Mouse (Mus musculus) forebrain, embryonic 16.5 days (tissue): Measurements from ENCODE around the gene Lypd4. TPM values are rescaled to one million over a fixed set of nuclear protein-coding genes. Genes with fewer than 3 reads are reported as not detected.

Experiments used
- ATAC-seq: fragments of 200-750 bp; cut with Nextera tagmentation; 2 replicates; pipeline ENCODE4 v1.8.0; 2017; ENCODE audit warnings: mild to moderate bottlenecking, moderate library complexity
- H3K27ac ChIP-seq: fragments of 300-500 bp; sonication (generic); 2 replicates; pipeline ENCODE4 v1.5.1; 2014; ENCODE audit warnings: low read length, control low read depth
- H3K27me3 ChIP-seq: fragments of 300-500 bp; sonication (generic); replicated peaks from 2 replicates; pipeline ENCODE4 v1.6.1; 2014; ENCODE audit warnings: low read length; ENCODE audit not compliant: control insufficient read depth, insufficient read depth
- H3K36me3 ChIP-seq: fragments of 300-500 bp; sonication (generic); 2 replicates; pipeline ENCODE4 v1.6.1; 2014; ENCODE audit not compliant: control insufficient read depth, insufficient read depth
- H3K4me1 ChIP-seq: fragments of 300-500 bp; sonication (generic); replicated peaks from 2 replicates; pipeline ENCODE4 v1.6.1; 2014; ENCODE audit warnings: low read length; ENCODE audit not compliant: control insufficient read depth, insufficient read depth
- H3K4me2 ChIP-seq: fragments of 300-500 bp; sonication (generic); 2 replicates; pipeline ENCODE4 v1.6.1; 2014; ENCODE audit warnings: mild to moderate bottlenecking, low read length, control low read depth
- H3K4me3 ChIP-seq: fragments of 300-500 bp; sonication (generic); replicated peaks from 2 replicates; pipeline ENCODE4 v1.5.1; 2014; ENCODE audit warnings: mild to moderate bottlenecking, low read length, control low read depth
- H3K9ac ChIP-seq: fragments of 300-500 bp; sonication (generic); replicated peaks from 2 replicates; pipeline ENCODE4 v1.6.1; 2014; ENCODE audit warnings: low read depth, low read length, control low read depth
- H3K9me3 ChIP-seq: fragments of 300-500 bp; sonication (generic); 2 replicates; pipeline ENCODE4 v1.6.1; 2016; ENCODE audit warnings: low read length; ENCODE audit not compliant: control insufficient read depth
- WGBS: fragments of 180-500 bp; shearing (Covaris S2); extraction: QIAGEN DNeasy Blood & Tissue Kit; methylation state at CpG from one replicate; pipeline ENCODE4 v1.1.7; 2014; 5-methylcytosine and 5-hydroxymethylcytosine counted together
- polyA plus RNA-seq: library from polyadenylated mRNA; unstranded; fragments of >200 nt; fragmentation: Nextera tagmentation; extraction: Ambion mirVana; gene quantifications from 2 replicates; pipeline ENCODE4 v1.2.1, GENCODE M21; 2015

Gene Lypd4
- not detected in 2 replicates for polyA plus RNA-seq

- H3K4me2 ChIP-seq, result no peak within 1 kb of the TSS
- no peak for ATAC-seq
These were observed at the start of gene Lypd4, which contains the start of gene Dmrtc2 for GRCm38 (mm10) chr7:24869532-24870165. Gene Lypd4, minus strand, starts transcription at chr7:24869941. Gene Dmrtc2, plus strand, starts transcription at chr7:24870057.

DNA sequence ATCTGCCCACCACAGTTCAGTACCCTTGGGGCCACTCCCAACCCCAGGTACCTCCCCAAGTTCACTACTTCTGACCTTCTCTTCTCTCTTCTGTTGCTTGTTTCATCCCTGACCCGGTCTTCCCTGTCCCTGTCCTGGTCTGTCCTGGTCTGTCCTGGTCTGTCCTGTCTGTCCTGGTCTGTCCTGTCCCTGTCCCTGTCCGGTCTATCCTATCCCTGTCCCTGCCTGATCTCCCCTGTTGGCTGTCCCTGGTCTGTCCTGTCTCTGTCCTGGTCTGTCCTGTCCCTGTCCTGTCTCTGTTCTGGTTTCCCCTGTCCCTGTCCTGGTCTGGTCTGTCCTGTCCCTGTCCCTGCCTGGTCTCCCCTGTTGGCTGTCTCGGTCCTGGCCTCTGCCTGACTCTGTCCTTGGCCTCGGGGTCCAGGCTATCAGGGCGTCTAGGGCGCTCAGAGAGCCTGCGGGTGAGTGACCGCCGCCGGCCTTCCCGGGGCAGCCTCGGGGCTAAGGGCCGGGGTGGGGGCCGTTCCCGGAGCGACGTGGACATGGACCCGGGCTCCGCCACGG, 49.1 kb upstream of the Lypd4 start:
- peaks cover 34% of the 10 kb centered on the region for H3K36me3 ChIP-seq
- H3K9ac ChIP-seq, result no peak overlapping the region
- H3K27me3 ChIP-seq, result no peaks in the 10 kb centered on the region
- H3K27ac ChIP-seq, result no peak overlapping the region
- ATAC-seq, result no peak
- H3K4me2 ChIP-seq, result no peak overlapping the region
- no peaks in the 10 kb centered on the region for H3K9me3 ChIP-seq
- H3K4me3 ChIP-seq, result no peak overlapping the region
- 94% methylated on average over 20 of the region's 20 CpGs for WGBS
- no peaks in the 10 kb centered on the region for H3K4me1 ChIP-seq

More at GRCm38 (mm10) chr7:24869532-24870165, at the start of gene Lypd4, which contains the start of gene Dmrtc2:
- Histone ChIP-seq H3K9me3 (no peaks in the 10 kb centered on the region), H3K27me3 (no peaks in the 10 kb centered on the region), H3K9ac (no peak within 1 kb of the TSS), H3K4me1 (peaks cover 2% of the 10 kb centered on the region; the same call in 1 of the 2 replicates), H3K36me3 (no peaks in the 10 kb centered on the region), H3K27ac (no peak within 1 kb of the TSS), H3K4me3 (no peak within 1 kb of the TSS)
- WGBS, result 57% methylated on average over 41 of the region's 41 CpGs

DNA sequence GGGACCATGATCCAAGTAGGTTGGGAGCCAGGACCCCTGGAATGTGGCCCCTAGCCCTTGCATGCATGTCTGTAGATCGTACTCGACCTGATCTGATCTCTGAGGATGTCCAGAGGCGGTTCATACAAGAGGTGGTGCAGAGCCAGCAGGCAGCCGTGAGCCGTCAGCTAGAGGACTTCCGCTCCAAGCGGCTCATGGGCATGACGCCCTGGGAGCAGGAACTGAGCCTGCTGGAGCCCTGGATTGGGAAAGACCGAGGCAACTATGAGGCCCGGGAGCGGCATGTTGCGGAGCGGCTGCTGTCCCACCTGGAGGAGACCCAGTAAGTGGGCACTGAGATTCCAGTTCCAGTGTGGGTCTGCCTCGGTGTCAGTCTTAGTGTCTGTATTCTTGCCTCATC, 42.7 kb upstream of the Lypd4 start:
- H3K9ac ChIP-seq, result no peak overlapping the region
- H3K36me3 ChIP-seq, result peaks cover 15% of the 10 kb centered on the region
- no peak overlapping the region for H3K4me3 ChIP-seq
- ATAC-seq, result no peak
- no peak overlapping the region for H3K27ac ChIP-seq
- no peak overlapping the region for H3K4me2 ChIP-seq
- no peaks in the 10 kb centered on the region for H3K4me1 ChIP-seq
- no peaks in the 10 kb centered on the region for H3K9me3 ChIP-seq
- 91% methylated on average over 14 of the region's 14 CpGs for WGBS
- H3K27me3 ChIP-seq, result no peaks in the 10 kb centered on the region

DNA sequence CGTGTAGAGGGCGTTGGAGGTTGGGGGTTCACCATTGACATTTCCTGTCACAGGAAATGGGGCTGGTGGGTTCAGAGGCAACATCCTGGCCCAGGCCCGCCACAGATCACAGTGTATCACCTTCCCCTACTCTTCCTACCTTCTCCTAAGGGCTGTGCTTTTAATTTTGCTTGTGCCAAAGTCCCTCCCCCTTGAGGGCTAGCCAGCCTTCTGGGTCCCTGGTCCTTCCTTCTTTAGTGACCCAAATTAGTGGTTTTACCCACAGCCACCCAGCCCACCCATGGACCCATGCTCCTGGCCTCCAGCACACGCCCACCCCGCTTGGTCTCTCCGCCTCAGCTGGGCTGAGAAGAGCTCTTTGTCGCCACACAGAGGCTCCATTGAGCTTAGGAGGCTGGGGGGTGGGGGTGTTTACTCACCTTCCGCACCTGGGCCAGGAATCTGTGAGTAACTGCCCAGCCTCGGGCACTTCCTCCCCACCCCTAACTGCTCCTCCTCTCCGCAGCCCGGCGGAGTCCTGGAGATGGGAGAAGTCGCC, 37.5 kb upstream of the Lypd4 start:
- H3K9me3 ChIP-seq, result no peaks in the 10 kb centered on the region
- ATAC-seq, result no peak
- no peak overlapping the region for H3K4me2 ChIP-seq
- no peaks in the 10 kb centered on the region for H3K27me3 ChIP-seq
- WGBS, result 35% methylated on average over 13 of the region's 13 CpGs
- H3K4me3 ChIP-seq, result no peak overlapping the region
- peaks cover 32% of the 10 kb centered on the region for H3K4me1 ChIP-seq
- H3K9ac ChIP-seq, result 0 out of 2 replicates have a peak overlapping the region, but pooled peaks have one; percentile 2
- no peak overlapping the region for H3K27ac ChIP-seq
- H3K36me3 ChIP-seq, result peaks cover 2% of the 10 kb centered on the region

- H3K9me3 ChIP-seq, result no peaks in the 10 kb centered on the region
- H3K9ac ChIP-seq, result no peak overlapping the region
- no peak overlapping the region for H3K4me2 ChIP-seq
- ATAC-seq, result no peak
- WGBS, result 49% methylated on average over 6 of the region's 6 CpGs
- no peaks in the 10 kb centered on the region for H3K27me3 ChIP-seq
- peaks cover 32% of the 10 kb centered on the region for H3K4me1 ChIP-seq
- peaks cover 2% of the 10 kb centered on the region; the same call in 1 of the 2 replicates for H3K36me3 ChIP-seq
- H3K27ac ChIP-seq, result no peak overlapping the region
- H3K4me3 ChIP-seq, result no peak overlapping the region
These were observed 36.8 kb upstream of the Lypd4 start for GRCm38 (mm10) chr7:24906551-24906950.

DNA sequence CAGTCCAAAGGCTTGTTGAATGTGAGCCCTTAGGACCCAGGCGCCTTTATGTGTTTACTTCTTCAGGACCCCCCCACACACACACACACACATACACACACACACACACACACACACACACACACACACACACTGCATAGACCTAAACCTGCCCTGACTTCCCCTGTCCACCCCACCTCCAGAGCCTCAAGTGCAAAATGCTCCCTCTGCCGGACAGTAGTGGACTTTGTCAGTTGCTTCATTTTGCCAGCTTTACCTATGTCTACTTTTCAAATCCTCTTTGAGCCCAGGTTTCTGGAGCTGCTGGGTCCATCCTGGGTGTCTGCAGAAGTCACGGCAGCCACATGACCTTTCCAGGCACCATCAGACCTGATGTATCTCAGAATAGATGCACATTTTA, 35.2 kb upstream of the Lypd4 start:
- H3K9me3 ChIP-seq, result no peaks in the 10 kb centered on the region
- H3K27me3 ChIP-seq, result no peaks in the 10 kb centered on the region
- 12% methylated on average over 3 of the region's 3 CpGs for WGBS
- H3K4me1 ChIP-seq, result peaks cover 32% of the 10 kb centered on the region
- H3K36me3 ChIP-seq, result peaks cover 2% of the 10 kb centered on the region; the same call in 1 of the 2 replicates
- H3K9ac ChIP-seq, result peak overlapping the region; percentile 57
- H3K4me3 ChIP-seq, result peak overlapping the region; percentile 68
- no peak for ATAC-seq
- H3K4me2 ChIP-seq, result peak overlapping the region; percentile 63
- no peak overlapping the region for H3K27ac ChIP-seq

GRCm38 (mm10) chr7:24904070-24904483, 34.3 kb upstream of the Lypd4 start:
- peak overlapping the region; percentile 57 for H3K9ac ChIP-seq
- under 1% methylated on average over 30 of the region's 30 CpGs for WGBS
- no peaks in the 10 kb centered on the region for H3K27me3 ChIP-seq
- peak; percentile 99 for ATAC-seq
- H3K9me3 ChIP-seq, result no peaks in the 10 kb centered on the region
- peak overlapping the region; percentile 53 for H3K27ac ChIP-seq
- H3K36me3 ChIP-seq, result peaks cover 2% of the 10 kb centered on the region; the same call in 1 of the 2 replicates
- H3K4me3 ChIP-seq, result peak overlapping the region; percentile 68
- H3K4me1 ChIP-seq, result peaks cover 32% of the 10 kb centered on the region
- H3K4me2 ChIP-seq, result peak overlapping the region; percentile 63

DNA sequence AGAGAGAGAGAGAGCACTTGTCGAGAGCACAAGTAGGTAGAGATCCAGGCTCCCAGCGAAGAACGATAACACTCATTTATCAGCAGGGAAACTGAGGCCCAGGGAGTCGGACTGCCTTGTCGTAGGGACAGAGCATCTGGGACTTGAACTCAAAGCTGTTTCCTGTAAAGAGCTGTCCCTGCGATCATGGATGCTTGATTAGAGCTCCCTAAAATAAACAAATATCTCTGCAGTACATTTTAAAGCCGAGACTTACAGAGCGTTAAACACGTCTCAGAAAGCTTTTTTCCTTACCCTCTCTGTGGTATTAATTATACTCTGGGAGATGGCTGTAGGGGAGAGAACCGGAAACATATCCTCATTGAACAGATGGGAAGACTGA, 33.7 kb upstream of the Lypd4 start:
- no peaks in the 10 kb centered on the region for H3K9me3 ChIP-seq
- peak overlapping the region; percentile 68 for H3K4me3 ChIP-seq
- peaks cover 32% of the 10 kb centered on the region for H3K4me1 ChIP-seq
- 0 out of 2 replicates have a peak, but pooled peaks cover 2% of the 10 kb centered on the region for H3K36me3 ChIP-seq
- peak overlapping the region; percentile 63 for H3K4me2 ChIP-seq
- H3K27ac ChIP-seq, result no peak overlapping the region; the same call in 1 of the 2 replicates
- no peaks in the 10 kb centered on the region for H3K27me3 ChIP-seq
- no peak for ATAC-seq
- peak overlapping the region; percentile 37; the same call in 1 of the 2 replicates for H3K9ac ChIP-seq
- WGBS, result 37% methylated on average over 10 of the region's 10 CpGs

- ATAC-seq, result no peak
- H3K9ac ChIP-seq, result peak within 1 kb of the TSS; percentile 85
- 9% methylated on average over 39 of the region's 68 CpGs for WGBS
- H3K27me3 ChIP-seq, result no peaks in the 10 kb centered on the region
- no peaks in the 10 kb centered on the region for H3K36me3 ChIP-seq
- peaks cover 32% of the 10 kb centered on the region for H3K4me1 ChIP-seq
- peak within 1 kb of the TSS; percentile 63 for H3K4me2 ChIP-seq
- peak within 1 kb of the TSS; percentile 53 for H3K27ac ChIP-seq
- no peaks in the 10 kb centered on the region for H3K9me3 ChIP-seq
- peak within 1 kb of the TSS; percentile 68 for H3K4me3 ChIP-seq
These were observed 33.1 kb upstream of the Lypd4 start, which contains the start of gene Arhgef1 for GRCm38 (mm10) chr7:24902630-24903443. Gene Arhgef1, plus strand, starts transcription at chr7:24902912.
